Mouse (Mus musculus) liver, embryonic 12.5 days (tissue): ENCODE measurements around the gene Pakap. TPM values are rescaled to one million over a fixed set of nuclear protein-coding genes. Genes with fewer than 3 reads are reported as not detected.

Experiments
- ATAC-seq: fragments of 200-750 bp; cut with Nextera tagmentation; 2 replicates; pipeline ENCODE4 v1.8.0; 2017; ENCODE audit warnings: moderate number of reproducible peaks, mild to moderate bottlenecking, moderate library complexity
- H3K27ac ChIP-seq: fragments of 300-500 bp; sonication (generic); 2 replicates; pipeline ENCODE4 v1.5.1; 2016; ENCODE audit warnings: mild to moderate bottlenecking
- H3K27me3 ChIP-seq: fragments of 300-500 bp; sonication (generic); replicated peaks from 2 replicates; pipeline ENCODE4 v1.6.1; 2016; ENCODE audit warnings: mild to moderate bottlenecking, moderate library complexity
- H3K36me3 ChIP-seq: fragments of 300-500 bp; sonication (generic); 2 replicates; pipeline ENCODE4 v1.6.1; 2016; ENCODE audit warnings: mild to moderate bottlenecking, moderate library complexity
- H3K4me1 ChIP-seq: fragments of 300-500 bp; sonication (generic); 2 replicates; pipeline ENCODE4 v1.6.1; 2016
- H3K4me2 ChIP-seq: fragments of 300-500 bp; sonication (generic); 2 replicates; pipeline ENCODE4 v1.6.1; 2016; ENCODE audit warnings: mild to moderate bottlenecking, moderate library complexity
- H3K4me3 ChIP-seq: fragments of 300-500 bp; sonication (generic); 2 replicates; pipeline ENCODE4 v1.5.1; 2016; ENCODE audit warnings: mild to moderate bottlenecking, moderate library complexity
- H3K9ac ChIP-seq: fragments of 300-500 bp; sonication (generic); 2 replicates; pipeline ENCODE4 v1.6.1; 2016; ENCODE audit warnings: mild to moderate bottlenecking, moderate library complexity
- H3K9me3 ChIP-seq: fragments of 300-500 bp; sonication (generic); replicated peaks from 2 replicates; pipeline ENCODE4 v1.6.1; 2016; ENCODE audit warnings: mild to moderate bottlenecking, moderate library complexity
- WGBS: fragments of 180-500 bp; shearing (Covaris S2); methylation state at CpG from one replicate; pipeline ENCODE4 v1.1.7; 2016; ENCODE audit not compliant: insufficient replicate concordance; 5-methylcytosine and 5-hydroxymethylcytosine counted together
- polyA plus RNA-seq: library from polyadenylated mRNA; unstranded; fragments of >200 nt; fragmentation: Nextera tagmentation; extraction: Ambion mirVana; gene quantifications from 2 replicates; pipeline ENCODE4 v1.2.1, GENCODE M21; 2016

Gene Pakap
- polyA plus RNA-seq, 1 experiment from 2014 or later = 2.1 TPM

DNA sequence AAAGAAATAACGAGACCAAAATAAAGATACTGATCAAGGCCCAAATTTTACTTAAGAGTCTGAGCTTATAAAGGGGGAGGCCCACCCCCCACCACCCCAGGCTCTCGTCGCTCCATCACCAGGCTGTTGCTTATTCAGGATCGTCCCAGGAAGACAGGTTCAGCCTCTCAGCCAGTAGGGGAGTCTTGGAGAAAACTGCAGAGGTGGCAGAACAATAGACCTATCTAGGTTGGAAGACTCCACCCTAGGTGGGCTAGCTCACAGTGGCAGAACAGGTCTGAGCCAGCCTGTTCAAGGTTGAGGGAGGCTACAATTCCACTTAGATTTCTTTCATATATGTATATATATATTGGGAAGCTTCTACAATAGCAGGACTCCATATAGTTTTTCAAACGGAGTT, 366.2 kb downstream of the Pakap start:
- 53% methylated on average over 5 of the region's 5 CpGs for WGBS
- Histone ChIP-seq H3K27me3 (no peaks in the 10 kb centered on the region), H3K9me3 (no peaks in the 10 kb centered on the region), H3K9ac (no peak overlapping the region), H3K36me3 (no peaks in the 10 kb centered on the region), H3K4me3 (no peak overlapping the region), H3K4me2 (no peak overlapping the region), H3K27ac (no peak overlapping the region), H3K4me1 (no peaks in the 10 kb centered on the region)
- no peak for ATAC-seq

DNA sequence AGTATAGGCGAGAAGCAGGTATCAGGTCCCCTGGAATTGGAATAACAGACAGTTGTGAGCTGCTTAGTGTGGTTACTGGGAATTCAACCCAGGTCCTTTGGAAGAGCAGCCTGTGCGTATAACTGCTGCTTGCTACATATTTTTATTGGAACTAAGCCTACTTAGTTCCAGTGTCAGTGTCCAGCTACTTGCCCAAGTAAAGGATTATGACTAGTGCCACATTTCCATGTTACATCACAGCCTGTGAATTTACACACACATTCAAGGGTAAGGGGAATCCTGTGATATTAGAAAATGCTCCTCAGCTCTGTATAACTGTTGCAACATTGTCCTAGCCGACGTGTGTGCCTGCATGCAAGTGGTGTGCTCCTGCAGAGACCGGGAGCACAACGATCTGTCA, 369.3 kb downstream of the Pakap start:
- no peak overlapping the region for H3K4me3 ChIP-seq
- H3K9me3 ChIP-seq = no peaks in the 10 kb centered on the region
- no peak overlapping the region for H3K9ac ChIP-seq
- H3K36me3 ChIP-seq = no peaks in the 10 kb centered on the region
- H3K27ac ChIP-seq = no peak overlapping the region
- ATAC-seq = no peak
- no peaks in the 10 kb centered on the region for H3K4me1 ChIP-seq
- H3K4me2 ChIP-seq = no peak overlapping the region
- H3K27me3 ChIP-seq = no peaks in the 10 kb centered on the region
- WGBS = 71% methylated on average over 6 of the region's 6 CpGs

DNA sequence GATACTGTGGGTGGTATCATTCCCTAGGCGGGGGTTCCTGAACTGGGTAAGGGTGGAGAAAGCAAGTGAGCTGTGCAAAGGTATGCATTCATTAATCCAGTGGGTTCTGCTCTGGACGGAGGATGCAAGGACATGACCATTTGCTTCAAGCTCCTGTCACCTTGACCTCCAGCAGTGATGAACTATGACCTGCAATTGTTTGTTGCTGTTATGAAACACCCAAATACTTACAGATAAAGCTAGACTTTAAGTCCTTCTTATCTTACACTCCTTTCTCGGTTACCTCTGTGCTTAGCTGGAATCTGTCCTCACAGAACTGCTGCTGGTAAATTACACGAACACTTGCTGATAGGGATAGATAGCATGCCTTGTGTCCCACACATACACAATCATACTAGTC, 372.7 kb downstream of the Pakap start:
- ATAC-seq = no peak
- Histone ChIP-seq H3K27me3 (no peaks in the 10 kb centered on the region), H3K27ac (no peak overlapping the region), H3K9me3 (no peaks in the 10 kb centered on the region), H3K4me3 (no peak overlapping the region), H3K4me2 (no peak overlapping the region), H3K4me1 (no peaks in the 10 kb centered on the region), H3K9ac (no peak overlapping the region), H3K36me3 (peaks cover 30% of the 10 kb centered on the region)
- 50% methylated on average over 4 of the region's 4 CpGs for WGBS

DNA sequence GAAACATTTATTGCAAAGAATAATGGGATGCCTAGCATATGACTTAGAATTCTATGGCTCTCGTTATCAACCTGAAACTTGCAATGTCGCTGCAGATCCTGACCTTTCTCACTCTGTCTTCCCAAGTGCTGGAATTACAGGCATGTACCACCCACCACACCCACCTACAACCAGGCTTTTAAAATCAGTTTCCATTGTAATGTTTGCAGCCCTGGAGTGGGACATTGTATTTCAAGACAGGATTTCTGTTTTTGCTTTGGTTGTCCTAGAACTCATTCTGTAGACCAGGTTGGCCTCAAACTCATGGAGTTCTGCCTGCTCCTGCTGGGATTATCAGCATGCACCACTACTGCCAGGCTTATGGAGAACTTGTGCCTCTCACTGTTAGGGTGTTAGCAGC, 374.9 kb downstream of the Pakap start:
- H3K4me3 ChIP-seq = no peak overlapping the region
- H3K9me3 ChIP-seq = no peaks in the 10 kb centered on the region
- H3K4me2 ChIP-seq = no peak overlapping the region
- 73% methylated on average over 2 of the region's 2 CpGs for WGBS
- H3K9ac ChIP-seq = no peak overlapping the region
- H3K36me3 ChIP-seq = peaks cover 52% of the 10 kb centered on the region
- H3K27me3 ChIP-seq = no peaks in the 10 kb centered on the region
- no peak overlapping the region for H3K27ac ChIP-seq
- H3K4me1 ChIP-seq = peaks cover 5% of the 10 kb centered on the region; the same call in 1 of the 2 replicates
- ATAC-seq = no peak

Other genes with a start within 250 kb of the Pakap start
- gene Palm2, start 133.9 kb upstream of the Pakap start, polyA plus RNA-seq = 0.23 and 0.66 TPM in 2 replicates
- gene Akap2, start 149.5 kb downstream of the Pakap start, polyA plus RNA-seq = 1.7 and 2.5 TPM in 2 replicates